Mouse (Mus musculus) monocyte, adult 5-6 weeks (primary cell): ENCODE data around the gene Kdm3a. TPM values are rescaled to one million over a fixed set of nuclear protein-coding genes. Genes with fewer than 3 reads are reported as not detected.

Experiments used
- ATAC-seq: fragments of 153-309, 156-312 bp; replicated peaks from 2 replicates; pipeline ENCODE4 v1.8.0; 2017; ENCODE audit warnings: mild to moderate bottlenecking; ENCODE audit not compliant: low TSS enrichment, insufficient number of reproducible peaks, severe bottlenecking, poor library complexity, low FRiP score
- total RNA-seq: library from RNA; stranded (forward); fragments of 200-1000, 200-491, 200-594 nt; gene quantifications from 3 replicates; pipeline ENCODE4 v1.2.3, GENCODE M21; 2017

The Kdm3a gene
- 77.8 to 102 TPM (median 93.9 TPM) in 3 replicates for total RNA-seq

GRCm38 (mm10) chr6:71632829-71633662 lies at the start of gene Kdm3a:
Gene Kdm3a (minus strand): TSS chr6:71632990.
- ATAC-seq: peak; percentile 92

GRCm38 (mm10) chr6:71678891-71679290 lies 46.1 kb upstream of the Kdm3a start:
- ATAC-seq: no peak

GRCm38 (mm10) chr6:71673166-71673565 lies 40.4 kb upstream of the Kdm3a start:
- ATAC-seq: no peak

GRCm38 (mm10) chr6:71664511-71664910 lies 31.7 kb upstream of the Kdm3a start:
- ATAC-seq: no peak

GRCm38 (mm10) chr6:71658290-71658689 lies 25.5 kb upstream of the Kdm3a start:
- ATAC-seq: no peak

GRCm38 (mm10) chr6:71655835-71656234 lies 23.0 kb upstream of the Kdm3a start:
- ATAC-seq: no peak

- ATAC-seq: no peak
Observed at GRCm38 (mm10) chr6:71651868-71652267, 19.1 kb upstream of the Kdm3a start.

GRCm38 (mm10) chr6:71632486-71632828 lies 333 bp downstream of the Kdm3a start:
- ATAC-seq: peak; percentile 9; the same call in 1 of the 2 replicates

- no peak for ATAC-seq
Observed at GRCm38 (mm10) chr6:71631706-71632461, 906 bp downstream of the Kdm3a start.

- no peak for ATAC-seq
Observed at GRCm38 (mm10) chr6:71631196-71631595, 1.6 kb downstream of the Kdm3a start.

GRCm38 (mm10) chr6:71627325-71627724 lies 5.5 kb downstream of the Kdm3a start:
- ATAC-seq: no peak

- ATAC-seq: no peak
Observed at GRCm38 (mm10) chr6:71625984-71626383, 6.8 kb downstream of the Kdm3a start.

GRCm38 (mm10) chr6:71624723-71625122 lies 8.1 kb downstream of the Kdm3a start:
- ATAC-seq: no peak

GRCm38 (mm10) chr6:71621981-71622380 lies 10.8 kb downstream of the Kdm3a start:
- ATAC-seq: no peak

GRCm38 (mm10) chr6:71621551-71621950 lies 11.2 kb downstream of the Kdm3a start:
- no peak for ATAC-seq

GRCm38 (mm10) chr6:71616959-71617358 lies 15.8 kb downstream of the Kdm3a start:
- no peak for ATAC-seq

- no peak for ATAC-seq
Observed at GRCm38 (mm10) chr6:71613225-71613624, 19.6 kb downstream of the Kdm3a start.

- ATAC-seq: no peak
Observed at GRCm38 (mm10) chr6:71609968-71610367, 22.8 kb downstream of the Kdm3a start.

- ATAC-seq: no peak
Observed at GRCm38 (mm10) chr6:71608994-71609393, 23.8 kb downstream of the Kdm3a start.

GRCm38 (mm10) chr6:71607756-71608155 lies 25.0 kb downstream of the Kdm3a start:
- ATAC-seq: no peak
